Mouse (Mus musculus) mesoderm, embryonic 11.5 days (tissue): ENCODE results near the gene Chrd.

ENCODE experiments used
- DNase-seq: peaks from one replicate; pipeline ENCODE4 v3.0.0-alpha.2; 2012; ENCODE audit warnings: low read depth, low spot score

Gene Chrd

DNA sequence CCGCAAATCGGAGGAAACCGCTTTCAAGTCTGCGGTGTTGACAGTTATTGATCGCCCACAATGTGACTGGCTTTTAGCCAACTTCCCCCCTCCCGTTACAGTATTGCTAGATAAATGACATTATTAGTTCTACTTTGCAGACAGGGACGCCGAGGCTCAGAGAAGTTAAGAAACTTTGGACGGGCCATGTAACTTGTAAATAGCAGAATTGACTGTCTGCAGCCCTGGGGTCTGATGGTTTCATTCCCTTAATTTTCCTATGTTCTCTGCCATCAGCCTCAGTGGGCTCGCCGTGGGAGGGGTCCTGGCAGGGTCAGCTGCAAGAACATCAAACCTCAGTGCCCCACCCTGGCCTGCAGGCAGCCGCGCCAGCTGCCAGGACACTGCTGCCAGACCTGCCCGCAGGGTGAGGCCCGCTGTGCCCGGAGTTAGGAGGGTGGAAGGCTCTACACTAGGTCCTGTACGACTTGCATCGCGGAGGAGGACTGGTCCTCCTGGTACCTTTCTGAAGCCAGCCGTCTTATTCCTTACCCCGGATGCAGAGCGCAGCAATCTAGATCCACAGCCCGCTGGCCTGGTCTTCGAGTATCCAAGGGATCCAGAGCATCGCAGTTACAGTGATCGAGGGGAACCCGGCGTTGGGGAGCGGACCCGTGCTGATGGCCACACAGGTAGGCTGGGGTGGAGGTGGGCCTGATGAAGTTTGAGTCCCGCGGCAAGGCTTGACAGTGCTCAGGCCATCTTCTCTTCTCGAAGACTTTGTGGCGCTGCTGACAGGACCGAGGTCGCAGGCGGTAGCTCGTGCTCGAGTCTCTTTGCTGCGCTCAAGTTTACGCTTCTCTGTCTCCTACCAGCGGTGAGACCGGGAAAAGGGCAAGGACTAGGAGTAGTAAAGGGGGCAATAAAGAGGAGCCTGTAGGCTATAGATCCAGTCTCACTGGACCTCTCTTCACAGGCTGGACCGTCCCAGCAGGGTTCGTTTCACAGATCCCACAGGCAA, 1.1 kb downstream of the Chrd start, which contains the start of gene Thpo:
Gene Thpo, minus strand, starts transcription at position 781 of the 1,000 bp plus-strand sequence.
- peak; percentile 46 for DNase-seq

DNA sequence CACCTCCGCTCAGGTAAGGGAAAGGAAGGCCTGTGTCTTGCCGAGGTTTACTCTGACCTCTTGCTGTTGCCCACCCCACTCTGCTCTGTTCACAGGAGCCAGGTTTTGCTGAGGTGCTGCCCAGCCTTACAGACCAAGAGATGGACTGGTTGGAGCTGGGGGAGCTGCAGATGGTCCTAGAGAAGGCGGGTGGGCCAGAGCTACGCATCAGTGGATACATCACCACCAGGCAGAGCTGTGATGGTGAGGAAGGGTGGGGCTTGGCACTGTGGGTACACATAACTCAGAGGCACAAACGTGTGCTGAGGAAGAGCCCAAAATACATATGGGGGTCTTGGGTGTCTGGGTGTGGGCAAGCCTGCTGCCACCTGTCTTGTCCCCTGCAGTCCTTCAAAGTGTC, 2.7 kb downstream of the Chrd start:
- no peak for DNase-seq

DNA sequence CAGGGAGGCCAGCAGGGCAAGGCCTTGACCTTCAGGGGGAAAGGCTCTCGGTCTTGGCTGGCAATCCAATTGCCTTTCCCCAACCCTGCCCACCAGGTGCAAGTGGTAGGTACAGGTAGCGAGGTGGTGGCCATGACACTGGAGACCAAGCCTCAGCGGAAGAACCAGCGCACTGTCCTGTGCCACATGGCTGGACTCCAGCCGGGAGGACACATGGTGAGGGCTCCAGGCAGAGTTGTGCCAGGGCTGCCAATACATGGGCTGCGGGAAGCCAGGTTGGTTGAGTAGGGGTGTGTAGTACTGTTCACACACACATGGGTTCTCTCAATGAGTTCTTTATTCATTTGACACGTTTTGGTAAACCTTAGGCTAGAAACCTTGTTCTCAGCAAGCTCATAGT, 3.2 kb downstream of the Chrd start:
- no peak for DNase-seq

DNA sequence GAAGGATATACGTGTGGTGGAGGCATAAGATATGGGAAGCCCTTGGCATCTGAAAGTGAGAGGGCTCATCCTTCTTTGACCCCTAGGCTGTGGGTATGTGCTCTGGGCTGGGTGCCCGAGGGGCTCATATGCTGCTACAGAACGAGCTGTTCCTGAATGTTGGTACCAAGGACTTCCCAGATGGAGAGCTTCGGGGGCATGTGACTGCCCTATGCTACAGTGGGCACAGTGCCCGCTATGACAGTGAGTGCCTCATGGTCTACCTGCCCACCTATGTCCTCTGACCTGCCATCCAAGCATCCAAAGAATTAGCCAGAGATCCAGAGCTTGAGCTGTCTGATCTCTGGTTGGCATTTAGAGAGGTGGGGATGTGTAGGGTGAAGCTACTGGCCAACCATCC, 3.9 kb downstream of the Chrd start:
- DNase-seq, result no peak

DNA sequence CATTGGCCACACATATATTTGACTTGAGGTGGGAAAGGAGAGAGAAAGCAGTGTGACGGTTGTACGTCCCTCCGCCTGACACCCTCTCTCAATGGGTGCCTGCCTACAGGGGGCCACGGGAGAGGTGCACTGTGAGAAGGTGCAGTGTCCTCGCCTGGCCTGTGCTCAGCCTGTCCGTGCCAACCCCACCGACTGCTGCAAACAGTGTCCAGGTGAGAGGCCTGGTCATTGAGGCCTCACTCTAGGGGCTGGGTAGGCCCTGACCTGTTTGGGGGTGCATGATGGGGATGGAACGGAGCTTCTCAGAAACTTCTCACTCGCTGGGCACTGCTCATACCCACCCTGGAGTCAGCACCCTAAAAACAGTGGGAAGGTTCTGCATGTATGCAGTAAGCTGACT, 6.9 kb downstream of the Chrd start:
- DNase-seq, result no peak

DNA sequence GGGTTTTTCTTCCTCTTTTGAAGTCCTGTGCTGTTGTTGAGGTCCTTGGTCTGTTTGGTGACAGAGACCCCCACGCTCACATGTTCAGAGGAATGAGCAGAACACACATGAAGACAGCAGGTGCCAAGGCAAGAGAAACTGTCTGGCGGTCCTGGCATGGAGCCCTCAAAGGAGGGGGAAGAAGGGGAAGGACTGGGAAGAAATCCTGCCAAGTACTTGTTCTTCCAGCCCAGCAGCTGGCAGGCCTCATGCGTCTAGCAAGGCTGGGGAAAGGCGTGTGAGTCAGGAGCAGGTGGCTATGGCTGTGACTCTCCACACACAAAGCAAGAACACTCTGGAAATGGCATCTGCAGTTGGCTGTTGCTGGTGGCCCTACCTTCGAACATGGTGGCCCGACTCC, 13.7 kb downstream of the Chrd start:
- DNase-seq, result no peak

DNA sequence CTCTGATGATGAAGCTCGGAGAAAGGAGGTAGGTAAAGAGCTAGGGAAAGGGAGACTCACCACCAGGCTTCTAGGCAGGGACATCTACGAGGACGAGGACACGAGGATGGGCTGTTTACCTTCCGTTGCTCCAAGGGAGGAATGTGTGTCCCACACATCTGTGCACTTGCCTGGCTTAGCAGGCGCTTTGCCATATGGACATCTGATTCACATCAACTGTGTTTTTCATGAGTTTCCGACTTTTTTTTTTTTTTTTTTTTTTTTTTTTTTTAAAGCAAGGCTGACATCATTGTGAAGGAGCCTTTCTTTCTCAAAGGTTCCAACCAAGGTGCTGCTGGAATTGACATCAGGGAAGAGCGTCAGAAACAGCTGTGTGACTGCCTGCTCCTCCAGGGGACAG, 17.6 kb downstream of the Chrd start:
- peak; percentile 50 for DNase-seq

DNA sequence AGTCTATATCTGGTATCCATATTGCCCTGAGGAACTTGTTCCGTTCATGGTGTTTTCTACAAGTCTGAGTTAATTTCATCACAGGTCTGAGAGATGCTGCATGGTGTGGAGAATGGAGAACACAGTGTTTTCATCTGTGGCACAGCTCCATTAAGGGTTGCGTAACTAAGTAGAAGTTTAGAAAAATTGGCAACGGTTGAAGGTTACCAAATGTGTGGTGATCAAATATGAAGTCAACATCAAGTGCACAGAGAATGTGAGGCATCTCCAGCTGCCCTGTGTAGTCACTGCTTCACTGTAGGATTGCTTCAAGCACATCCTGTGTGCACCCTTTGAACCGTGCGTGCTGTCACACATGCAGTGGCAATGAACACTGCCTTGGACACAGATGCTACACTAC, 23.1 kb downstream of the Chrd start:
- no peak for DNase-seq

DNA sequence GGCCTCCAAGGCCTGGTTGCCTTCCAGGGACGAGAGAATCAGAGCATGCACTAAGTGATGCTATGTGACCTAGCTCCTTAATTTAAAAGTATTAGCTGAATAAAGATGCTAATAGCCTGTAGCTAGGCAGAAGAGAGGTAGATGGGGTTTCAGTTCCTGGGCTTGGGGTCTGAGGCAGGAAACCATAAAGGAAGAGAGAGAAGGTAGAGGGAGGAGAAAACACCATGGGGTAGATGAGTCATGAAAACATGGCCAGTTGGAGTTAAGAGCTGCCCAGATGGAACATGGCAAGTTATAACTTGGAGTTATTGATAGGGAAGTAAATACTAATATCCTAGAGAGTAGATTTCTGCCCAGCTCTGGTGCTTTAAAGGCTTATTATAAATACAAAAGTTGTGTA, 24.5 kb downstream of the Chrd start:
- no peak for DNase-seq

DNA sequence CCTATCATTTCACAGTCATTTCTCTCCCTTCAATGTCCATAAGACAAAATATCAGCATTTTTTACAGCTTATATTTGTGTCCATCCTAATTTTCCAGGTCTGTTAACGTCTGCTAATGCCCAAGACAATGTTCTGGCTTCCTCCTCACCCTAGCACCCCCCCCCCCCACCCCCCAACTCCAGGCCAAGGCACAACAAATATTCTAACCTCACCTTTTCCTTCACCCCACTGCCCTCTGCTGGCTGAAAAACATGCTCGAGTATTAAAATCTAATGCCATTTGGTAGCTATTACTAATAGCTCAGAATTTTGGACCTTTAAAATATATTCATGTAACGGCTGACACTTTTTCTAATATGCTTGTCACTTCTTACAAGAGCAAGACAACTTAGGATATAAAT, 28.8 kb downstream of the Chrd start:
- peak; percentile 43 for DNase-seq

DNA sequence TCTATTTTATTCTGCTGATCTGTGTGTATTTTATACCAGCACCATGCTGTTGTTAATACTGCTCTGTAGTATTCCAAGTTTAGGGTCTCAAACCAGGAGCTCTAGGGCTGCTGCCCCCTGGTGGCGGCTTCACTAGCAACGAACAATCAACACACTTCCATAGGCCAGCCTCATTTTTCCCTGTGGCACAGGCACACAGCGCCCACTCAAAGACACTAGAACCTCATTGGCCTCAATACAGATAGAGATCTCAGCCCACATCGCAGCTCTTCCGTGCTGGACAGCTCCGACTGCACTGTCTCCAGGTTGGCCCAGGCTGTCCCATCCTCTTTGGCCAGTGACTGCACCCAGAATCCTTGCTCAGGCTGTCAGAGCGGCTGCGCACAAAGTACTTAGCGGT, 32.3 kb downstream of the Chrd start:
- peak; percentile 57 for DNase-seq

DNA sequence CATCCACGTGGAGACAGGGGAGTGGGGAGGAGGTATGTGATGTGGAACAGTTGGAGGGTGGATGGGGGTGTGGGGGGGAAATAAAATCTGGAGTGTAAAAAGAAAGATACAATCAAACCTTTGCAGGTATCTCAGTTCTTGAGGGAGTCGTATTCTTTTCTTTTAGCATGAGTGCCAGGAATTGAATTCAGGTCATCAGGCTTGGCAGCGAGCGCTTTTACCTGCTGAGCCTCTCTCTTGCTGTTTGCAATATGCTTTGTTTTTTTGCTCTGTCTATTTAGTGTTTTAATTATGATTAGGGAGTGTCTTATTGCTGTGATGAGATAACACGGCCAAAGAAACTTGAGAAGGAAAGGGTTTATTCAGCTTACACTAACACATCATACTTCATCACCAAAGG, 42.1 kb downstream of the Chrd start:
- no peak for DNase-seq

DNA sequence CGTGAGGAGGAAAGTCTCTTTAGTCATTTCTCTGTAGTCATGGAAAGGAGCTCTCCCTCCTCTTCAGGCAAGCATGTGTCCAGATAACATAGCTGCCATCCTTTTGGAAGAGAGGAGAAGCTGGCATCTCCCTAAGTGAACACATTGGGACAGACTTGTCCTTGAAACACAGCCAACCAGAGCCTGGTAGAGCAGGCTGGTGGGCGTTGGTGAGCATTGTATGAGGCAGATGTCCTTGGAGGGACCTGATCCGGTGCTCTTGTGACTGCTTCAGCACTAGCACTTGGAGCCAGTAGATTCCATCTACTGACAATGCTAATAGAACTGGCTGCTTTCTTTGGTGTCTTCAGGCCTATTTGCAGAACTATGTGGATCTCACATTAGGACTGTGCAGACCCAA, 46.9 kb downstream of the Chrd start:
- DNase-seq, result no peak

DNA sequence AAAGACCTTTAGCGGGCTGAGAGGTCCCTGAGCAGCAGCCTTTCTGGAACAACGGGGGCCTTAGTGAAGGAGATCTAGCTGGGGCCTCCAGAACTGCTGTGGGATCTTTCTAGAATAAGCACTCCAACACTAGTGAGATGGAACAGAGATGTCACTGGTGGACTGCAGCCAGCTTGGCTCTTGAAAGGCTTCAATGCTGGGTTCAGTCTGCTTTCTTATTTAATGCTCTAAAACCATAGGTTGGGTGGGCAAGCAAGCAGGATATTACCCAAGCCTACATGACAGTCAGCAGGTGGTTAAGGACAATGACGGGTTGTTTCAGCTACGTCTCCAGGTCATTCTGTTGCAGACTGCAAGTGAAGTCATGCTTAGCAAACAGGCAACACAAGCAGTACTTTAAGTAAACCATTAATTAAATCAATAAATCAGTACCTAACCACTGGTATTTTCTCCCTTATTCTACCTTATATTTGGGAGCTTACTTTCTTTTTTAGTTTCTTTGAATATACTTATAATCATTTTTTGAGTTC, 48.2 kb downstream of the Chrd start:
- no peak for DNase-seq

DNA sequence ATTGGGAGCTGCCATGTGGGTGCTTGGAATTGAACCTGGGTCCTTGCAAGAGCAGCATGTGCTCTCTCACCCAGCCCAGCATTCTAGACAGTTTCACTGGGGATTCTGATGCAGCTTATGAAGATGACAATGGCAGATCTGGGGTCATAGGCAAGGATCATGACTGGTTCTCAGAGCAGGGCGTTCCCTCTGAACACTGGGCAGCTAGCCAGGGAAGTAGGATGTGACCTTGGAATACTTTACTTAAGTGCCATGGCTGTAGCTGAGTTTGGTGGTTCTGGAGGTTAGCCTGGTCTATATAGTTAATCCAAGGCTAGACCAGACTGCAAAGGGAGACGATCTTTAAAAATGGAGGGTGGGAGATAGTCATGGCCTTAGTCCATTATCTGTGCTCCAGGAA, 51.0 kb downstream of the Chrd start:
- DNase-seq, result no peak

DNA sequence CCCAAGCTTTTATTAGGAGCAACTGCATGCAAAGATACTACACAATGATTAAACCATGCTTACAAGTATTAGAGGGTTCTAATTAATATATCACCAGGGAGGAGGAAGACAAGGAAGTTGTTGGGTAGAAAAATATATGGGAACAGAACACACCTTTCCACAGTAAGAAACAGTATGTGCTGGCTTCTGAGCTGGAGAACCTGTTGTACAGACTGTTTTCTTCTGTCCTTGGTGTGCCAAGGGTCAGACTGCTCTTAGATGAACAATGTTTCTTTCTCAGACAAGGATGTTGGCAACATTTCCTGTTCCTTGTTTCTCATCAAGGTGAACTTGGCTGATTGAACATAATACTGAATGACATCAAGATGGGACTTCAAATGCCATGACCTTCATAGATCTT, 51.8 kb downstream of the Chrd start:
- DNase-seq, result no peak

DNA sequence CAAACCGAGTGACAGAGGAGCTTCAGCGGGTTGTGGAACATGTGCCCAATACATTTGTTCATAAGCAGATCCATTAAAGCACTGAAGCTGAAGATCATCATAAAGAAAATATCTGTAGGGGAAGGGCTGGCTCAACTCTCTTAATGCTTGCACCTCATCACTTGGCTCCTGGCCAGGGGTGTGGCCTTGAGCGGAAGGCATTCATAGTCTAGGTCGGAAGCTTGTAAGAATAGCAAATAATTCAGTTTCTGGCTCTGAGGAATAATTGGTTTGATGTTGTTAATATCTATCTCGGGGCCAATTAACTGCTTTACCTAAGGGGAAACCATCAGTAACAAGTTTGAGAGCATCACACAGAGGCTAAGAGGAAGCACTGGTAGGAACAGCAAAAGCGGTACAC, 53.6 kb downstream of the Chrd start:
- DNase-seq, result no peak

DNA sequence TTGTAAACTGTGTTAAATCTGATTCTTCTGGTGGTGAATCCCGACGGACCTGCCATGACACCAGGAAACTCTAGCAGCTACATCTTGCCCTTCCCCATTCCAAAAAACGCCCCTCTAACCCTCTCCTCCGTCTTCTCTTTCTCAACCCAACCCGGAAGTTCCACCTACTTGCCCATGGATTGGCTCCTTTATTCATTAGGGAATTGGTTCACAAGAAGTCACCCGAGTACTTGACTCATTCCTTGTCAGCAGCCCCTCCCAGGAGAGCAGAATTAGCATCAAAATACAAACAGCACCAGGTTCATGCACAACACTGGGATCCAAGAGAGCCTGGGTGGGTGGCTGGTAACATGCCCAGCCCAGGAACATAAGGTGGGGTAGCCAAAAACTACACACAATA, 58.9 kb downstream of the Chrd start:
- no peak for DNase-seq
